Comparison of ENCODE assay signal across 10 mouse cellular contexts in the genomic region with DNA sequence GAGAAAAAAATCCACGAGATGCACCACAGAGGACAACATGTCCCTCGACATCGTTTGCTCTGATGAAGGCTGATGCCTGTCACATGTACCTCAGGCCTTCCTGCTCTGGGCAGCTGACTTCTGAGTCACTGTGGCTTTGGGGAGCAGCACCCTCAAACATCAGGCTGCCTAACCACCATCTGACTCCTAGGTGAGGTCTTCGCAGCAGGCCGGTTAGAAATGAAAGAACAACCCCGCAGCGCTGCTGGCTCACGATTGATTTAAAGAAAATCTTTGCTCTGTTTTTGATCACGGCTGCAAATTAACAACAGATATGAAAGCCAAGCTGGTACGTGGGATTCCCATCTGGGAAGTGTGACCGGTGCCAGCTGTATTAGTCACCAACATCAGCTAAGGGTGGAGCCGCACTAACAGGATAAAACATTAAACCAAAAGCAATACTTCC. TPM values are rescaled to one million over a fixed set of nuclear protein-coding genes. Genes with fewer than 3 reads are reported as not detected.
DNase-seq lines count a peak whose midpoint lies in the region; ATAC-seq lines count a peak whose summit lies in the region.
"Had no signal": no experiment of that assay in that cellular context is flagged by ENCODE, and none has a peak within 500 bp of the region (broad histone marks: within the 10 kb centered on the region; RNA-seq: fewer than 3 reads in every experiment).

No protein-coding gene starts in this region.

- H3K27ac ChIP-seq in embryonic facial prominence, embryonic 11.5 days (replicated peaks; ENCODE audit: low read depth, low read length), result no peak overlapping the region
- no peak overlapping the region for H3K27ac ChIP-seq in embryonic facial prominence, embryonic 10.5 days (replicated peaks)
- no peak overlapping the region for H3K27ac ChIP-seq in neural tube, embryonic 15.5 days (replicated peaks)
- H3K27ac ChIP-seq: heart, embryonic 15.5 days had no signal

- H3K4me2 ChIP-seq in embryonic facial prominence, embryonic 11.5 days (ENCODE audit: low read depth, low read length), result no peak overlapping the region
- no peak overlapping the region for H3K4me2 ChIP-seq in neural tube, embryonic 15.5 days
- H3K4me2 ChIP-seq: heart, embryonic 15.5 days had no signal

- DNase-seq in embryonic facial prominence, embryonic 11.5 days (ENCODE audit: low spot score), result peak; percentile 62
- no peak for DNase-seq in embryonic facial prominence, embryonic 10.5 days (ENCODE audit: low spot score)
- DNase-seq in adrenal gland, adult 2 months, result peak; percentile 79
- peak; percentile 22 for DNase-seq in gastrocnemius, postnatal 10 days
- DNase-seq in layer of hippocampus, postnatal 36 days, result peak; percentile 54 to 58
- DNase-seq in right cerebral cortex, postnatal 36 days (ENCODE audit: low spot score in 2 of 2), result peak; percentile 50 to 55
- no peak for DNase-seq in spleen, adult 12 weeks (ENCODE audit: low spot score)

- H3K9me3 ChIP-seq in embryonic facial prominence, embryonic 11.5 days (replicated peaks; ENCODE audit: control insufficient read depth, low read length), result no peaks in the 10 kb centered on the region
- H3K9me3 ChIP-seq in embryonic facial prominence, embryonic 10.5 days, result no peaks in the 10 kb centered on the region
- no peaks in the 10 kb centered on the region for H3K9me3 ChIP-seq in neural tube, embryonic 15.5 days (replicated peaks)
- H3K9me3 ChIP-seq: heart, embryonic 15.5 days had no signal

- 62% methylated on average over 12 of the region's 12 CpGs for WGBS in embryonic facial prominence, embryonic 11.5 days
- WGBS in embryonic facial prominence, embryonic 10.5 days, result 80% methylated on average over 12 of the region's 12 CpGs
- 92% methylated on average over 12 of the region's 12 CpGs for WGBS in neural tube, embryonic 15.5 days

- H3K4me1 ChIP-seq in embryonic facial prominence, embryonic 11.5 days (ENCODE audit: control insufficient read depth, insufficient read depth, low read length), result no peaks in the 10 kb centered on the region
- H3K4me1 ChIP-seq in embryonic facial prominence, embryonic 10.5 days, result 0 out of 2 replicates have a peak, but pooled peaks cover 2% of the 10 kb centered on the region
- no peaks in the 10 kb centered on the region for H3K4me1 ChIP-seq in neural tube, embryonic 15.5 days

- H3K27me3 ChIP-seq in embryonic facial prominence, embryonic 11.5 days (ENCODE audit: control insufficient read depth, insufficient read depth, low read length), result no peaks in the 10 kb centered on the region
- H3K27me3 ChIP-seq in embryonic facial prominence, embryonic 10.5 days (replicated peaks; ENCODE audit: low read depth, poor library complexity, severe bottlenecking), result no peaks in the 10 kb centered on the region
- no peaks in the 10 kb centered on the region for H3K27me3 ChIP-seq in neural tube, embryonic 15.5 days (replicated peaks)
- H3K27me3 ChIP-seq: CH12.LX; heart, embryonic 15.5 days had no signal

- H3K36me3 ChIP-seq in embryonic facial prominence, embryonic 11.5 days (replicated peaks; ENCODE audit: control insufficient read depth, insufficient read depth, low read depth, low read length), result no peaks in the 10 kb centered on the region
- no peaks in the 10 kb centered on the region for H3K36me3 ChIP-seq in embryonic facial prominence, embryonic 10.5 days (replicated peaks)
- no peaks in the 10 kb centered on the region for H3K36me3 ChIP-seq in neural tube, embryonic 15.5 days
- H3K36me3 ChIP-seq: heart, embryonic 15.5 days had no signal

- ATAC-seq in embryonic facial prominence, embryonic 11.5 days (replicated peaks; ENCODE audit: insufficient number of reproducible peaks, low FRiP score, low TSS enrichment, low read depth), result no peak
- no peak for ATAC-seq in neural tube, embryonic 15.5 days (ENCODE audit: low FRiP score)

- H3K9ac ChIP-seq in embryonic facial prominence, embryonic 11.5 days (replicated peaks; ENCODE audit: low read length), result no peak overlapping the region
- no peak overlapping the region for H3K9ac ChIP-seq in neural tube, embryonic 15.5 days (replicated peaks)
- H3K9ac ChIP-seq: heart, embryonic 15.5 days had no signal

- H3K4me3 ChIP-seq in embryonic facial prominence, embryonic 11.5 days (ENCODE audit: low read depth, low read length), result no peak overlapping the region
- H3K4me3 ChIP-seq in embryonic facial prominence, embryonic 10.5 days, result no peak overlapping the region
- H3K4me3 ChIP-seq in neural tube, embryonic 15.5 days (replicated peaks), result no peak overlapping the region
- H3K4me3 ChIP-seq: heart, embryonic 15.5 days had no signal

RNA-seq across cellular contexts. Expression of gene Dennd4c, which starts 35.6 kb away (rescaled TPM):
- polyA plus RNA-seq in embryonic facial prominence, embryonic 11.5 days (2014; fragmentation: Nextera tagmentation; extraction: Ambion mirVana), result 6.3 and 7.0 TPM in 2 replicates
- 6.1 and 6.2 TPM in 2 replicates for polyA plus RNA-seq in embryonic facial prominence, embryonic 10.5 days (2016; fragmentation: Nextera tagmentation; extraction: Ambion mirVana)
- total RNA-seq in adrenal gland, adult 2 months (2021), result 10 to 100 TPM; 41.3 to 51.5 TPM
- 3.7 and 4.8 TPM in 2 replicates for polyA plus RNA-seq in adrenal gland, adult 2 months (2012; rRNA removed)
- 10 to 100 TPM; 18.4 to 22.1 TPM for total RNA-seq in gastrocnemius, postnatal 10 days (2021)
- total RNA-seq in layer of hippocampus, postnatal 36 days (2021), result 10 to 100 TPM; 10.5 to 11.1 TPM
- 2.7 and 3.9 TPM in 2 replicates for polyA plus RNA-seq in neural tube, embryonic 15.5 days (2015; fragmentation: Nextera tagmentation; extraction: Ambion mirVana)

RNA-seq across cellular contexts. Expression of gene Plin2, which starts 42.9 kb away (rescaled TPM):
- 79.8 and 91.4 TPM in 2 replicates for polyA plus RNA-seq in embryonic facial prominence, embryonic 11.5 days (2014; fragmentation: Nextera tagmentation; extraction: Ambion mirVana)
- 70.4 and 75.4 TPM in 2 replicates for polyA plus RNA-seq in embryonic facial prominence, embryonic 10.5 days (2016; fragmentation: Nextera tagmentation; extraction: Ambion mirVana)
- total RNA-seq in adrenal gland, adult 2 months (2021), result 100 to 1,000 TPM; 465 to 481 TPM
- 304 TPM in 2 replicates for polyA plus RNA-seq in adrenal gland, adult 2 months (2012; rRNA removed)
- 10 to 100 TPM; 69.6 to 84.5 TPM for total RNA-seq in gastrocnemius, postnatal 10 days (2021)
- total RNA-seq in layer of hippocampus, postnatal 36 days (2021), result 10 to 100 TPM; 10.3 to 12.9 TPM
- polyA plus RNA-seq in neural tube, embryonic 15.5 days (2015; fragmentation: Nextera tagmentation; extraction: Ambion mirVana), result 40.0 and 53.9 TPM in 2 replicates

Comparison
In these comparisons a context has a peak if more than half of its experiments do, and no peak if none do; other contexts are left out.
1. DNase-seq: peak in embryonic facial prominence, embryonic 11.5 days (single experiment), adrenal gland, adult 2 months (single experiment), gastrocnemius, postnatal 10 days (single experiment), layer of hippocampus, postnatal 36 days (2 of 2) and right cerebral cortex, postnatal 36 days (2 of 2); none in embryonic facial prominence, embryonic 10.5 days (single experiment) and spleen, adult 12 weeks (single experiment).